Mouse (Mus musculus): ENCODE measurements around the gene Mettl21e.
"Not testable (repeated sequence)": the region's sequence is repeated elsewhere in the genome, so short reads cannot be mapped to it uniquely, and the experiment has no call there.

The Mettl21e gene

DNA sequence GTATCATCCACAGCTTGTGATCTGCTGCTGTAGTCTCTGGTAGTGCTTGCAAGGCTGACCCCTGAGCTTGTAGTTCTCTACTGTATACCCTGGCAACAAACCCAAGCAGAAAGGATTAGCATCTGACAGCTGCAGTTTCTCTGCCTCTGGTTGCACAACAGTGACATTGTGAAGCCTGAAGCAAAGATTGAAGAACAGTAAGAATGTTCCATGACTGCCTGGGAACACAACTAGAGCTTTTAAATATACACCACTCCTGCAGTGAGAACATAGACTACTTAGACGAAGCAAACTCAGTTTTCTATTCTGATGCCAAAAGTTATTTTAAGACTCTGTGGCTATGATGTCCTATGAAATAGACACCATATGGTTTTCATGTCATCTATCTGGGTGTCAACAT, at the start of gene Mettl21e:
TSS of gene Mettl21e (minus strand) at position 86 of the 400 bp plus-strand sequence.
- DNase-seq (ENCODE audit: low read depth, low spot score), result no peak

DNA sequence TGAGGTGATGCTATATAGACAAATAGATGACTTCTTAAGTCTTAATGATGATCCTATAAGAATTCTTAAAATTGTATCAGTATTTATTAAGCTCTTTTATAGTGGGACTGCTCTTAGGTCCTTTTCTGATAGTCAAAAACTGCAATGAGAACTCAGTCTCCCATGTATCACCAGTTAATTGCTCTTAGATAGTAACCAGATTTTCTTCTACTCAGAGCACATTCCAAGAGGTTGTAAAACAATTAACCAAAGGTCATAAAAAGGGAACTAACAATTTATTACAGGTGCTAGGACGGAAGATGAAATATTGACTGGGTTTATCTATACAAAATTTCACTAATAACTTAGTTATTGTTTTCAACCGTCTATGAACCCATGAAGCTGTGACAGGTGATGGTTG, 21.7 kb upstream of the Mettl21e start:
- DNase-seq (ENCODE audit: low read depth, low spot score), result not testable (repeated sequence)

DNA sequence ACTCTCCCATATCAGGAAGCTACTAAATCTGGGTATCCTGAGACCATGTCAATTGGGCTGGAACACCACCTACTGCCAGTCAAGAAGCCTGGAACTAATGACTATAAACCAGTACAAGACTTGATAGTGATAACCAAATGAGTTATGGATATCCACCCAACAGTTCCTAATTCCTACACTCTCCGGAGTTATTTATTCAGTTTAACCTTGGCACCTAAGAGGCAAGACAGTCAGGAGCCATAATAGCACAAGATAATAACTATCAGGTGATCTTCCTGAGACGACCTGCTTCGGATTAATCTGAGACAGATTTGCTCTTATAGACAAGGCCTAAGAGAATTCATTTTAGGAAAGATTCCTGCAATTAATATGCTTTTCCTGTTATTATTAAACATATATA, 21.2 kb upstream of the Mettl21e start:
- no peak for DNase-seq (ENCODE audit: low read depth, low spot score)

GRCm38 (mm10) chr1:44237305-44237704, 18.5 kb upstream of the Mettl21e start:
- DNase-seq (ENCODE audit: low read depth, low spot score), result no peak

DNA sequence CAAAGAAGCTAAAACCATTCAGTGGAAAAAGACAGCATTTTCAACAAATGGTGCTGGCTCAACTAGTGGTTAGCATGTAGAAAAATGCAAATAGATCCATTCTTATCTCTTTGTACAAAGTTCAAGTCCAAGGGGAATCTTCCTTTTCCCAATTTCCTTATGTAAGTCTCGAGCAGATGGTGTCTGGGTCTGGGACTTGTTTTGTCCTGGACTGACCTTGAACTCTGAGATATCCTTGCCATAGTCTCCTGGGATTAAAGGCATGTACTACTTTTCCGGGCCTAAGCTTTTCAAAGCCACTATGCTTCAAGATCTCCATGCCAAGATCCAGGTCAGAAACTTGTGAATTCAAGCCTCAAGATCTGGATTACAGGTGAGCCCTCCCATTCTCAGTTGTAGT, 16.6 kb upstream of the Mettl21e start:
- no peak for DNase-seq (ENCODE audit: low read depth, low spot score)

DNA sequence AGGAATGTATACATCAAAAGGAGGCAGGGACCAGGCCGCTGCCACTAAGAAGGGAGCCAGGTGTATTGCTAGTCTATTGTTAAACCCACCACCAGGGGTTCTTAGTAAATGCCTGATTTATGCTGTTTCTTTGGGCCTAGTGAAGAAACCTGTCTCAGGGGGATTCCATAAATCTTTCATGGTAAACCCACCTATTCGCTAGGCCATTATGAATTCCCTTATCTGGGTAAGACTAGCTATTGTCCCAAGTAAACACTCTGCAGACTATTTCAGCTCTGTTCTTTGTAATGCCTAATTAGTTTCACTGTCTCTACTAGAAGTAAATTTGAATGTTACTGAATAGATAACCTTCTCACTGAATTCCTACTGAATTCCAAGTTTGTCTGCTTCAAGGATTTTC, 15.8 kb upstream of the Mettl21e start:
- not testable (repeated sequence) for DNase-seq (ENCODE audit: low read depth, low spot score)

- peak; percentile 0 for DNase-seq (ENCODE audit: low read depth, low spot score)
Measured at GRCm38 (mm10) chr1:44229044-44229443, 10.3 kb upstream of the Mettl21e start.

- DNase-seq (ENCODE audit: low read depth, low spot score), result no peak
Measured at GRCm38 (mm10) chr1:44217118-44217517, 1.6 kb downstream of the Mettl21e start.

- DNase-seq (ENCODE audit: low read depth, low spot score), result no peak
Measured at GRCm38 (mm10) chr1:44216352-44217116, 2.2 kb downstream of the Mettl21e start.

DNA sequence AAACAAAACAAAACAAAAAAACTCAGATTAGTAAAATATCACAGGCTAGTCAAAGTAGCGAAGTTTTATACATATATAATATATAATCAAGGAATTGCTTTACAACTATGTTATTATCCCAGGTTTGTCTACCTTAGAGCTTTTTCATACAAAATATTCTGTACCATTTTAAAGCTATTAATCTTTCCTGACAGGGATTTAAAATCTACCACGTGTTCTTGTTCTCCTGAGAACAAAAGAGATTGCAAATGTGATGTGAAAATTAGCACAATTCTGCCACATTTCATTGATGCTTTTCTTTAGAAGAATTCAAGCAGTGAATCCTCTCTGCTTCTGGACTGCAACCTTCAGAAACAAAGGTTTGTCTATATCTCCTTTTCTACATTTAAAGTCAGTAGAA, 4.3 kb downstream of the Mettl21e start:
- no peak for DNase-seq (ENCODE audit: low read depth, low spot score)

GRCm38 (mm10) chr1:44202876-44203275, 15.9 kb downstream of the Mettl21e start:
- DNase-seq (ENCODE audit: low read depth, low spot score), result no peak

- DNase-seq (ENCODE audit: low read depth, low spot score), result no peak
Measured at GRCm38 (mm10) chr1:44198273-44199171, 20.2 kb downstream of the Mettl21e start.

DNA sequence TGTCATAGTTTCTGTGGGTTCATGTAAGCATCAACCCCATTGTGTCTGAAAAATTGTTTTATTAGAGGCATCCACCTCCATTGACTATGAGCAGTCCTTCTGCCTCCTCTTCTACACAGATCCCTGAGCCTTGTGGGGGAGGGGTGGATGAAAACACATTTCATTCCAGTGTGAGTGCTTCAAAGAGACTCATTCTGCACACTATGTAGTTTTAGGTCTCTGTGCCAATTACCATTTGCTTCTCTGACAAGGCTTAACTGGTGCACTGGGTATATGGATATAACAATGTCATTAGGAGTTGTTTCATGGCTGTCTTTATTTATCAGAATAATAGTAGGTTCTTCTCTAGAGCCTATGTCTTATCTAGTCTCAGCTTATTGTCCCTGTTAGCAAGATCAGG, 32.4 kb downstream of the Mettl21e start:
- DNase-seq (ENCODE audit: low read depth, low spot score), result no peak

- DNase-seq (ENCODE audit: low read depth, low spot score), result no peak
Measured at GRCm38 (mm10) chr1:44178086-44178485, 40.7 kb downstream of the Mettl21e start.

GRCm38 (mm10) chr1:44173903-44174302, 44.9 kb downstream of the Mettl21e start:
- no peak for DNase-seq (ENCODE audit: low read depth, low spot score)

DNA sequence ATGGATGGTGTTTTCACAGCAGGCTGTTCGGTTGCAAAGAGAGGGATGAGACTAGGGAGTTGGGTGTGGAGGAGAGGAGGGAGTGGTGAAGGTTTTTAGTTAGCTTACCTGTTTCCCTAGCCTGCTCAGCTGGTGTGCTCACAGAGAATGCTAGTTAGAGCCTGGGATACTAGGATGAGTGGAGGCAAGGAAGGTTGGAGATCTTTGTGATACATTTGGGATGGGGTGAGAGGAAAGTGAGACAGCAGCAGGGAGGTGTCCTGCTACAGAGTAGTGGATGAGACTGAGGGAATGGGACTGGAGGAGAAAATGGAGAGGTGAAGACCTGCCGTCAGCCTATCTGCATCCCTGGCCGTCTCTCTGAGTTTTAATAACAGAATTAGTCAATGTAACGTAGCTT, 46.1 kb downstream of the Mettl21e start:
- DNase-seq (ENCODE audit: low read depth, low spot score), result no peak

GRCm38 (mm10) chr1:44167859-44168383, 50.8 kb downstream of the Mettl21e start:
- DNase-seq (ENCODE audit: low read depth, low spot score), result no peak

DNA sequence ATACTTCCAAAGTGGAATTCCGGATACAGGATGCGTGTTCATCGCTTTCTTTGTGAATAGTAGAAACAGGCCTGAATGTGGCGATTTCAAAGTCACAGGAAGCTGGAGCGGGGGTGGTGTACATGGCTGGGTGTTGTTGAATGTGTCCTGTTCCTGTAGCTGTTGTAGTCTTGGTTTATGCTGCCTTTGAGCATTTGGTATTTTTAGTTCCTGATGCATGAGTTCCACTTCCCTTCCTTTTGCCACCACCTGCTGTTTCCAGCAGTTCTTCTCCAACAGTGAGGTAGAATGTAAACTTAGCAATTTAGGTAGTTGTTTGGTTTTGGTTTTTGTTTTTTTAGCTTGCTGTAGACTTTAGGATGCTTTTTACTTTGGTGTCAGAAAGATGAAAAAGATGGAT, 56.4 kb downstream of the Mettl21e start:
- DNase-seq (ENCODE audit: low read depth, low spot score), result no peak

- no peak for DNase-seq (ENCODE audit: low read depth, low spot score)
Measured at GRCm38 (mm10) chr1:44161818-44162217, 56.9 kb downstream of the Mettl21e start.

DNA sequence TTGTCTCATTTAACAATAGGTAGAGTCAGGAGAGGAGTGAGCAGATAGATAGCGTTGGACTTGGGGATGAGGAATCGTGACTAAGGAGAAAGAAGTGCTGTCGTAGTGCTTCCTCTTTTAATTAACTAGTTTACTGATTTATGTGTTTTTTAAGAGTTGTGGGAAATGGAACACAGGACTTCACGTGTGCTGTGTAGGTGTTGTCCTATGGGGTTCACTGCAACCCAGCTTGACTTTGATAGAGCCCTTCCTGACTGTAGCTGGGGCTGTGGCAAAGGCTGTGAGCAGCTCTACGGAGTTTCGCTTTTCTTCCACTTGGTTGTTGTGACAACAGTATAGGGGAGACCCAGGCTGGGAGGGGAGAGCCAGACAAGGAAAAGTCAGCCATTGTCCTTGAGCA, 60.4 kb downstream of the Mettl21e start:
- no peak for DNase-seq (ENCODE audit: low read depth, low spot score)

- no peak for DNase-seq (ENCODE audit: low read depth, low spot score)
Measured at GRCm38 (mm10) chr1:44155287-44155686, 63.5 kb downstream of the Mettl21e start.
